Mouse (Mus musculus) CH12.LX (cell line): ENCODE data around the gene Setd5. TPM values are rescaled to one million over a fixed set of nuclear protein-coding genes. Genes with fewer than 3 reads are reported as not detected.

ENCODE experiments used
- DNase-seq: peaks from one replicate; pipeline ENCODE4 v3.0.0-alpha.2; 2013; ENCODE audit errors: extremely low read depth
- H3K27ac ChIP-seq: 2 replicates; pipeline ENCODE4 v1.5.1; 2012; ENCODE audit warnings: low read depth, mild to moderate bottlenecking, control low read depth, moderate library complexity; ENCODE audit not compliant: insufficient read depth
- H3K27me3 ChIP-seq: replicated peaks from 2 replicates; pipeline ENCODE3; 2012; ENCODE audit warnings: inconsistent platforms
- H3K36me3 ChIP-seq, 2 experiments: replicated peaks in 1 of 2; 2 replicates each; pipeline versions ENCODE3 to v1.6.1; 2012; ENCODE audit warnings: inconsistent platforms in 1 of 2, low read length in 1 of 2, mild to moderate bottlenecking in 1 of 2, mixed read lengths in 1 of 2, moderate library complexity in 1 of 2; ENCODE audit not compliant: control insufficient read depth in 1 of 2, insufficient read depth in 1 of 2
- H3K4me1 ChIP-seq, 2 experiments: 2 replicates each; pipeline ENCODE4 v1.6.1; 2012; ENCODE audit warnings: inconsistent platforms in 1 of 2, moderate library complexity in 1 of 2; ENCODE audit not compliant: insufficient read depth in 2 of 2, control insufficient read depth in 1 of 2
- H3K4me2 ChIP-seq: 2 replicates; pipeline ENCODE4 v1.6.1; 2012; ENCODE audit warnings: low read depth, mild to moderate bottlenecking, control low read depth; ENCODE audit not compliant: poor library complexity, insufficient read depth, severe bottlenecking
- H3K4me3 ChIP-seq, 3 experiments: fragments of 150-350 bp in 1 of 3; sonication (generic) in 1 of 3; replicated peaks in 1 of 3; 2 replicates each; pipeline versions ENCODE3 to v1.5.1; 2011 to 2012; ENCODE audit warnings: low read depth in 2 of 3, low read length in 2 of 3, mild to moderate bottlenecking in 2 of 3, moderate library complexity in 2 of 3, control low read depth in 1 of 3, improper control_type of control experiment in 1 of 3, inconsistent platforms in 1 of 3, mixed read lengths in 1 of 3; ENCODE audit not compliant: poor library complexity in 1 of 3
- H3K79me2 ChIP-seq: replicated peaks from 2 replicates; pipeline ENCODE4 v1.6.1; 2012; ENCODE audit warnings: mild to moderate bottlenecking, moderate library complexity; ENCODE audit not compliant: control insufficient read depth, poor library complexity, insufficient read depth, severe bottlenecking; ENCODE audit errors: extremely low read depth
- H3K9ac ChIP-seq: 2 replicates; pipeline ENCODE4 v1.6.1; 2012; ENCODE audit warnings: low read depth, mild to moderate bottlenecking, control low read depth, moderate library complexity; ENCODE audit not compliant: insufficient read depth
- H3K9me3 ChIP-seq: replicated peaks from 2 replicates; pipeline ENCODE3; 2012; ENCODE audit warnings: low read length, inconsistent platforms, mixed read lengths
- CHD1 ChIP-seq: IDR thresholded peaks from 2 replicates; pipeline ENCODE4 v1.6.1; 2012; ENCODE audit warnings: low read depth, low read length, improper control_type of control experiment, inconsistent platforms
- CHD2 ChIP-seq: IDR thresholded peaks from 2 replicates; pipeline ENCODE4 v1.6.1; 2011; ENCODE audit warnings: low read length, improper control_type of control experiment
- E2F4 ChIP-seq: IDR thresholded peaks from 2 replicates; pipeline ENCODE4 v1.6.1; 2011; ENCODE audit warnings: low read depth, low read length, improper control_type of control experiment; ENCODE audit not compliant: insufficient replicate concordance
- ELF1 ChIP-seq: IDR thresholded peaks from 2 replicates; pipeline ENCODE4 v1.6.1; 2014; ENCODE audit warnings: low read depth, mild to moderate bottlenecking, inconsistent platforms, low read length, improper control_type of control experiment
- EP300 ChIP-seq: IDR thresholded peaks from 2 replicates; pipeline ENCODE4 v1.6.1; 2011; ENCODE audit warnings: low read length, improper control_type of control experiment
- GABPA ChIP-seq: IDR thresholded peaks from 2 replicates; pipeline ENCODE4 v1.6.1; 2012; ENCODE audit warnings: low read depth, low read length, improper control_type of control experiment, inconsistent platforms; ENCODE audit not compliant: insufficient replicate concordance
- HCFC1 ChIP-seq: IDR thresholded peaks from 2 replicates; pipeline ENCODE4 v1.6.1; 2012; ENCODE audit warnings: low read depth, mild to moderate bottlenecking, inconsistent platforms, low read length, improper control_type of control experiment
- JUND ChIP-seq: conservative IDR thresholded peaks from 2 replicates; pipeline ENCODE4 v1.6.1; 2011; ENCODE audit warnings: low read depth, low read length, improper control_type of control experiment
- MAX ChIP-seq: IDR thresholded peaks from 2 replicates; pipeline ENCODE4 v1.6.1; 2011; ENCODE audit warnings: low read length, improper control_type of control experiment
- NELFE ChIP-seq: IDR thresholded peaks from 2 replicates; pipeline ENCODE4 v1.6.1; 2011; ENCODE audit warnings: low read depth, low read length, improper control_type of control experiment
- NRF1 ChIP-seq: IDR thresholded peaks from 2 replicates; pipeline ENCODE4 v1.6.1; 2014; ENCODE audit warnings: low read depth, mild to moderate bottlenecking, inconsistent platforms, low read length, improper control_type of control experiment, moderate library complexity
- PAX5 ChIP-seq: IDR thresholded peaks from 2 replicates; pipeline ENCODE4 v1.6.1; 2012; ENCODE audit warnings: low read length, inconsistent platforms, mixed read lengths
- POLR2A ChIP-seq: IDR thresholded peaks from 2 replicates; pipeline ENCODE4 v1.6.1; 2011; ENCODE audit warnings: low read depth, mild to moderate bottlenecking, improper control_type of control experiment, low read length
- POLR2AphosphoS2 ChIP-seq: IDR thresholded peaks from 2 replicates; pipeline ENCODE4 v1.6.1; 2011; ENCODE audit warnings: low read depth, low read length, improper control_type of control experiment
- RAD21 ChIP-seq: IDR thresholded peaks from 2 replicates; pipeline ENCODE4 v1.6.1; 2011; ENCODE audit warnings: low read depth, mild to moderate bottlenecking, low read length, improper control_type of control experiment, moderate library complexity
- SIN3A ChIP-seq: IDR thresholded peaks from 2 replicates; pipeline ENCODE4 v1.6.1; 2012; ENCODE audit warnings: low read length, improper control_type of control experiment, inconsistent platforms
- TCF12 ChIP-seq: IDR thresholded peaks from 2 replicates; pipeline ENCODE4 v1.6.1; 2014; ENCODE audit warnings: low read depth, mild to moderate bottlenecking, inconsistent platforms, low read length, improper control_type of control experiment
- UBTF ChIP-seq: IDR thresholded peaks from 2 replicates; pipeline ENCODE4 v1.6.1; 2012; ENCODE audit warnings: low read depth, mild to moderate bottlenecking, inconsistent platforms, low read length, improper control_type of control experiment, moderate library complexity
- USF1 ChIP-seq: IDR thresholded peaks from 2 replicates; pipeline ENCODE4 v1.6.1; 2014; ENCODE audit warnings: low read depth, mild to moderate bottlenecking, inconsistent platforms, low read length, improper control_type of control experiment
- USF2 ChIP-seq: conservative IDR thresholded peaks from 2 replicates; pipeline ENCODE4 v1.6.1; 2011; ENCODE audit warnings: low read depth, low read length, improper control_type of control experiment
- ZC3H11A ChIP-seq: IDR thresholded peaks from 2 replicates; pipeline ENCODE4 v1.6.1; 2012; ENCODE audit warnings: low read depth, mild to moderate bottlenecking, inconsistent platforms, low read length, improper control_type of control experiment
- ZKSCAN1 ChIP-seq: IDR thresholded peaks from 2 replicates; pipeline ENCODE4 v1.6.1; 2012; ENCODE audit warnings: low read depth, inconsistent platforms, low read length, improper control_type of control experiment, borderline replicate concordance
- dilution Hi-C: fragments of 300-500 bp; cut with MboI; formaldehyde crosslinking; loops from 2 replicates; pipeline ENCODE4 v1.14.3; 2020; ENCODE audit warnings: low sequenced_read_pairs; ENCODE audit not compliant: extremely low pct_unique_long_range_greater_than_20kb, extremely low pct_ligation_motif_present
- in situ Hi-C: fragments of 300-500 bp; cut with MboI; formaldehyde crosslinking; loops from 3 replicates; pipeline ENCODE4 v1.14.3; 2019; ENCODE audit warnings: low sequenced_read_pairs, low pct_ligation_motif_present, low pct_unique_long_range_greater_than_20kb, mixed read lengths
- polyA plus RNA-seq: library from polyadenylated mRNA; unstranded; fragments of >175 nt; gene quantifications from 2 replicates; pipeline ENCODE4 v1.2.1, GENCODE M21; 2012; ENCODE audit warnings: low read depth; ENCODE audit not compliant: insufficient read length
- total RNA-seq, 2 experiments: library from RNA; depleted of rRNA; stranded (reverse); fragments of 300-350 nt in 1 of 2; fragments of >200 nt in 1 of 2; gene quantifications; 2 replicates each; pipeline ENCODE4 v1.2.3; 2012 to 2014

The Setd5 gene
- total and polyA plus RNA-seq, 3 experiments: 56.8 to 80.4 (median 67.4) TPM

DNA sequence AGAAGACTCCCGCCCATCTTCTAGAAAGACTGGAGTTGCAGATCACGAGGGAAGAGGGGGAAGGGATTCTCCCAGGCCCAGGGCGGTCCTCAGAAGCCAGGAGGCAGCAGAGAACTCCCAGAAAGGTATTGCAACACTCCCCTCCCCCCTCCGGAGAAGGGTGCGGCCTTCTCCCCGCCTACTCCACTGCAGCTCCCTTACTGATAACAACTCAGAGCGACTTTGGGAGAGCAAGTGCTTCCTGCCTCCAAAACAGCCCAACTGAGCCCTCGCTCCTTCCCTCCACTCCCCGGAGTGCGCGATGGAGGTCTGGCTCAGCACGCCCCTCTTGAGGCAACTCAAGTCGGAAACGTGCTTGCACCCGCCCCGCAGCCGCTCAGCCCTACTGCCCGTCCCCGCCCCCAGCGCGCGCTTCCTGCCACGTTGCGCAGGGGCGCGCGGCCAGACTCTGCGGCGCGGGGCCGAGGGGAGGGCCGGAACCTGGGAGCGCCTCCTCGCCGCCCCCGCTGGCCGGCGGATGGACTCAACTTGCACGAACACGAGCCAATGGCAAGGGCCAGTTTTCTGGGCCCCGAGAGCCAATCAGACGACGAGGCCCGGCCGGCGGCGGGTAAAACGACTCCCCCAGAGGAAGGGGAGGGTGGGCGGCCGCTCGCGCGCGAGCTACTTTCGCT, 1.0 kb upstream of the Setd5 start (continued):
- TF ChIP-seq CHD1 (no peak), HCFC1 (no peak; the same call in 1 of the 2 replicates), USF2 (no peak), GABPA (no peak), CHD2 (peak; percentile 89), NRF1 (no peak; the same call in 1 of the 2 replicates), ZKSCAN1 (no peak), UBTF (no peak), NELFE (peak; percentile 78), TCF12 (peak; percentile 75), PAX5 (no peak), JUND (no peak)

DNA sequence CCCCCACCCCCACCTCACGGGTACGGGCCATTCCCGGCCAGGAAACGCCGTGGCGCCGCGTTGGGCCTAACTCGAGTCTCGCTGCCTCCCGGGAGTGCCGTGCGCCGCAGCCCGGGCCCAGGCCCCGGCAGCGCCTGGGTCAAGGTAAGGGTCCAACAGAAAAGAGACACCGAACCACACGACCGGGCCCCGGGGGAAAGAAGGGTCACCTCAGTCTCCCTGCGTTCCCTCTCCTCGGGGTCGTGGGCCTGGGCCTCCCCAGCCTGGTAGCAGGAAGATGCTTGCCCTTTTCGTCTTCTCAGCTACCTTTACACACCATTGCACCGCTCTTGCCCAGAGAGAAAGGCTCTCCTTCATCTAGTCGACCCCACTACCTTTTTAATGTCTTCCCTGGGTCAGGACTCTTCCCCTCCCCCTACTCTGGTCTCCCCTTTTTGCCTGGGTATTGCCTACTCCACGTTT, 435 bp downstream of the Setd5 start:
- TF ChIP-seq UBTF (peak; percentile 99), MAX (peak; percentile 35; the same call in 1 of the 2 replicates), E2F4 (0 out of 2 replicates have a peak, but pooled peaks have one; percentile 12), HCFC1 (no peak; the same call in none of the 2 replicates), POLR2A (no peak), RAD21 (no peak), POLR2AphosphoS2 (peak; percentile 68; the same call in 1 of the 2 replicates), ZC3H11A (no peak), TCF12 (peak; percentile 33; the same call in 1 of the 2 replicates), GABPA (no peak), ELF1 (0 out of 2 replicates have a peak, but pooled peaks have one; percentile 30), PAX5 (no peak), CHD1 (peak; percentile 57; the same call in 1 of the 2 replicates), SIN3A (peak; percentile 64), USF1 (no peak), EP300 (no peak; the same call in 1 of the 2 replicates), USF2 (no peak), NRF1 (no peak)
- H3K27me3 ChIP-seq: no peaks in the 10 kb centered on the region
- peak; percentile 43 for DNase-seq
- H3K9ac ChIP-seq: peak overlapping the region; percentile 98
- peaks cover 72% of the 10 kb centered on the region for H3K79me2 ChIP-seq
- in situ Hi-C loops: loop anchor here (5.0 kb wide), 1 partner anchor 35 kb away; no protein-coding TSS in a partner anchor
- no peaks in the 10 kb centered on the region for H3K9me3 ChIP-seq
- dilution Hi-C loops: no loop called here
- H3K4me2 ChIP-seq: 0 out of 2 replicates have a peak overlapping the region, but pooled peaks have one; percentile 11
- H3K4me3 ChIP-seq: peak overlapping the region; percentile 85 to 90 (median 87)
- peaks cover 2 to 9% of the 10 kb centered on the region in 2 experiments for H3K36me3 ChIP-seq
- H3K27ac ChIP-seq: peak overlapping the region; percentile 97
- peaks cover 0 to 29% of the 10 kb centered on the region in 2 experiments; a peak in 3 of 4 replicates for H3K4me1 ChIP-seq
